Mouse (Mus musculus) embryonic facial prominence, embryonic 15.5 days (tissue): ENCODE data around the gene Tbck. TPM values are rescaled to one million over a fixed set of nuclear protein-coding genes. Genes with fewer than 3 reads are reported as not detected.

ENCODE experiments used
- ATAC-seq: fragments of 200-750 bp; cut with Nextera tagmentation; 2 replicates; pipeline ENCODE4 v1.8.0; 2017; ENCODE audit warnings: low read depth, moderate TSS enrichment; ENCODE audit not compliant: insufficient number of reproducible peaks, low FRiP score, low TSS enrichment
- H3K27ac ChIP-seq: fragments of 300-500 bp; sonication (generic); replicated peaks from 2 replicates; pipeline ENCODE4 v1.5.1; 2015; ENCODE audit warnings: mild to moderate bottlenecking, inconsistent platforms
- H3K27me3 ChIP-seq: fragments of 300-500 bp; sonication (generic); 2 replicates; pipeline ENCODE4 v1.6.1; 2015; ENCODE audit warnings: inconsistent platforms
- H3K36me3 ChIP-seq: fragments of 300-500 bp; sonication (generic); 2 replicates; pipeline ENCODE4 v1.6.1; 2015; ENCODE audit warnings: mild to moderate bottlenecking, inconsistent platforms
- H3K4me1 ChIP-seq: fragments of 300-500 bp; sonication (generic); 2 replicates; pipeline ENCODE4 v1.6.1; 2015; ENCODE audit warnings: inconsistent platforms
- H3K4me2 ChIP-seq: fragments of 300-500 bp; sonication (generic); replicated peaks from 2 replicates; pipeline ENCODE4 v1.6.1; 2015; ENCODE audit warnings: mild to moderate bottlenecking, inconsistent platforms
- H3K4me3 ChIP-seq: fragments of 300-500 bp; sonication (generic); replicated peaks from 2 replicates; pipeline ENCODE4 v1.5.1; 2015; ENCODE audit warnings: mild to moderate bottlenecking, inconsistent platforms
- H3K9ac ChIP-seq: fragments of 300-500 bp; sonication (generic); 2 replicates; pipeline ENCODE4 v1.6.1; 2015; ENCODE audit warnings: inconsistent platforms
- H3K9me3 ChIP-seq: fragments of 300-500 bp; sonication (generic); replicated peaks from 2 replicates; pipeline ENCODE4 v1.6.1; 2016; ENCODE audit warnings: inconsistent platforms
- whole genome bisulfite sequencing: fragments of 180-500 bp; shearing (Covaris S2); methylation state at CpG from one replicate; pipeline ENCODE4 v1.1.7; 2015; 5-methylcytosine and 5-hydroxymethylcytosine counted together
- polyA plus RNA-seq: library from polyadenylated mRNA; unstranded; fragments of >200 nt; fragmentation: Nextera tagmentation; extraction: Ambion mirVana; gene quantifications from 2 replicates; pipeline ENCODE4 v1.2.1, GENCODE M21; 2015

Gene Tbck
- polyA plus RNA-seq, 1 experiment from 2014 or later: 25.0 TPM

DNA sequence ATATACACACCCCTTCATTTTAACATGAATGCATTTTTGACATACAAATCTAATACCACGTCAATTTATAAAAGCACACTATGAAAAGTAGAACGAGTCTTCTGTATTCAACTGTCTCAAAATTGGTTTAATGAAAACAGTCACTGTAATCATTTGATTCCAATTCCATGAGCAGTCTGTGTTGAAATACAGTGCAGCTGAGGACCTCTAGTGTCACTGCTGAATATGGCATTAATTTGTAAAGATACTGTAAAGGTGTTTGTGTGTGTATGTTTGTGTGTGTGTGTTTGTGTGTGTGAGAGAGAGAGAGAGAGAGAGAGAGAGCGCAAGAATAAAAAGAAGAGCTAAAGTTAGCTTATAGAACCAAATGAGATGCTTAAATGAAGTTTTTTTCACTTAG is 17.4 kb downstream of the Tbck start:
- H3K27ac ChIP-seq: no peak overlapping the region
- ATAC-seq: no peak
- no peak overlapping the region for H3K4me3 ChIP-seq
- H3K27me3 ChIP-seq: no peaks in the 10 kb centered on the region
- no peaks in the 10 kb centered on the region for H3K4me1 ChIP-seq
- H3K4me2 ChIP-seq: no peak overlapping the region
- 0 out of 2 replicates have a peak, but pooled peaks cover 5% of the 10 kb centered on the region for H3K36me3 ChIP-seq
- H3K9me3 ChIP-seq: no peaks in the 10 kb centered on the region
- H3K9ac ChIP-seq: no peak overlapping the region
- WGBS: 55% methylated on average over 3 of the region's 3 CpGs

DNA sequence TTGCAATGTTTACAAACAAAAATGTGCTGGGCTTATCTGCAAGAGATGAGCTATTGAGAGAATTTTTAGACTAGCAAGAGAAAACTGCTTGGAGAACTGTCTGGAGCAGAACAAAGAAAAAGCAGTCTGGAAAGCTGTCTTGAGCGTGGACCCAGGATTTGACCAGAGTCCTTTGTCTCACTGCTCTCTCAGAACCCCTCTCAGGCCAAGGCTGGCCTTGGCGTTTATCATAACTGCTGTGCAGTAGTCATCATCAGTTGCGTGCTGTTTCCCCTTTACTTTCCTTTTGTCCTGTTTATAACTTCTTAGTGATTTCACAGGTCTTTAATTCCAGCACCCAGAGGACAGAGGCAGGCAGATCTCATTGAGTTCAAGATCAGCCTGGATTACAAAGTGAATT is 20.3 kb downstream of the Tbck start:
- Histone ChIP-seq H3K27ac (no peak overlapping the region), H3K4me1 (no peaks in the 10 kb centered on the region), H3K4me2 (no peak overlapping the region), H3K9ac (no peak overlapping the region), H3K4me3 (no peak overlapping the region), H3K9me3 (no peaks in the 10 kb centered on the region), H3K27me3 (no peaks in the 10 kb centered on the region), H3K36me3 (0 out of 2 replicates have a peak, but pooled peaks cover 5% of the 10 kb centered on the region)
- 88% methylated on average over 3 of the region's 3 CpGs for WGBS
- no peak for ATAC-seq

DNA sequence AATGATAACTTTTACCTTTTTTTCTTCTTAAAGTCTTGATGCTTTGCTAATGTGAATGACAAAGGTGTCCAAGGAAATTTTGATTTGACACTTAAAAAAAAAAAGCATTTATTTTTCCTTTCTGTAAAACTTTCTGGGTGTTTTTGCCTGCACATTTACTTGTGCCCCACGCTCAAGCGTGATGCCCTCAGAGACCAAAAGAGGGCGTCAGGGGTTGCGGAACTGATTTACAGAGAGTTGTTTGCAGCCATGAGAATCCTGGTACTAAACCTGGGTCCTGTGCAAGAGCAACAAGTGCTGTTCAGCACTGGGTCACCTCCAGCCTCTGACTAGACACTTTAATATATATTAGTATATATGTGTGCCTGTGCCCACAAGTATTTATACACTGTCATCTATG is 23.0 kb downstream of the Tbck start:
- H3K4me2 ChIP-seq: no peak overlapping the region
- no peak overlapping the region for H3K9ac ChIP-seq
- no peaks in the 10 kb centered on the region for H3K27me3 ChIP-seq
- H3K4me1 ChIP-seq: no peaks in the 10 kb centered on the region
- no peaks in the 10 kb centered on the region for H3K9me3 ChIP-seq
- no peak overlapping the region for H3K4me3 ChIP-seq
- ATAC-seq: no peak
- 81% methylated on average over 4 of the region's 4 CpGs for WGBS
- H3K27ac ChIP-seq: no peak overlapping the region
- 0 out of 2 replicates have a peak, but pooled peaks cover 5% of the 10 kb centered on the region for H3K36me3 ChIP-seq

DNA sequence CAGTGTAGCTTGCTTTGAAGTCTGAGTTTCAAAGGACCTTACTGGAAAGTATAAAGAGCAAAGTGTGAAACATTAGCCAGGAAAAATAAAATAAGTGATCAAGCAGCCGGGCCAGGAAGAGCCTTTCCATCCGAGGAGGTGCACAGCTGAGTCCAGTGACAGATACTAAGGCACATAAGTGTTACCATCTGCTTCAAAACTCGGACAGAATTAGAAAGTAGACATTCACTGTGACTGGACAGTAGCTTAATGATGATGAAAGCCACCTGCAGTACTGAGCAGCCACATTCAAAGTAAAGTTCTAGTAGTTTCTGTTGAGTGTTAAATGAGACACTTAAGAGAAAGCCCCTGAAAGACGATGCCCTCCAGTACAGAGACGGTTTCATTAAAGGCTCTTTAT is 30.0 kb downstream of the Tbck start:
- no peaks in the 10 kb centered on the region for H3K27me3 ChIP-seq
- H3K4me1 ChIP-seq: no peaks in the 10 kb centered on the region
- H3K4me3 ChIP-seq: no peak overlapping the region
- ATAC-seq: no peak
- no peaks in the 10 kb centered on the region for H3K9me3 ChIP-seq
- WGBS: 34% methylated on average over 5 of the region's 5 CpGs
- H3K9ac ChIP-seq: no peak overlapping the region
- H3K4me2 ChIP-seq: no peak overlapping the region
- no peak overlapping the region for H3K27ac ChIP-seq
- no peaks in the 10 kb centered on the region for H3K36me3 ChIP-seq

- WGBS: 91% methylated on average over 4 of the region's 4 CpGs
- H3K27me3 ChIP-seq: no peaks in the 10 kb centered on the region
- no peak overlapping the region for H3K4me3 ChIP-seq
- H3K4me1 ChIP-seq: no peaks in the 10 kb centered on the region
- no peaks in the 10 kb centered on the region for H3K9me3 ChIP-seq
- no peak overlapping the region for H3K4me2 ChIP-seq
- no peak overlapping the region for H3K27ac ChIP-seq
- no peak for ATAC-seq
- no peak overlapping the region for H3K9ac ChIP-seq
- peaks cover 14% of the 10 kb centered on the region for H3K36me3 ChIP-seq
These were observed 33.4 kb downstream of the Tbck start for GRCm38 (mm10) chr3:132717316-132717715.

- 93% methylated on average over 3 of the region's 3 CpGs for WGBS
- Histone ChIP-seq H3K9ac (no peak overlapping the region), H3K9me3 (no peaks in the 10 kb centered on the region), H3K27ac (no peak overlapping the region), H3K4me3 (no peak overlapping the region), H3K4me1 (no peaks in the 10 kb centered on the region), H3K27me3 (no peaks in the 10 kb centered on the region), H3K4me2 (no peak overlapping the region), H3K36me3 (peaks cover 34% of the 10 kb centered on the region)
- no peak for ATAC-seq
These were observed 40.4 kb downstream of the Tbck start for GRCm38 (mm10) chr3:132724326-132724725.

DNA sequence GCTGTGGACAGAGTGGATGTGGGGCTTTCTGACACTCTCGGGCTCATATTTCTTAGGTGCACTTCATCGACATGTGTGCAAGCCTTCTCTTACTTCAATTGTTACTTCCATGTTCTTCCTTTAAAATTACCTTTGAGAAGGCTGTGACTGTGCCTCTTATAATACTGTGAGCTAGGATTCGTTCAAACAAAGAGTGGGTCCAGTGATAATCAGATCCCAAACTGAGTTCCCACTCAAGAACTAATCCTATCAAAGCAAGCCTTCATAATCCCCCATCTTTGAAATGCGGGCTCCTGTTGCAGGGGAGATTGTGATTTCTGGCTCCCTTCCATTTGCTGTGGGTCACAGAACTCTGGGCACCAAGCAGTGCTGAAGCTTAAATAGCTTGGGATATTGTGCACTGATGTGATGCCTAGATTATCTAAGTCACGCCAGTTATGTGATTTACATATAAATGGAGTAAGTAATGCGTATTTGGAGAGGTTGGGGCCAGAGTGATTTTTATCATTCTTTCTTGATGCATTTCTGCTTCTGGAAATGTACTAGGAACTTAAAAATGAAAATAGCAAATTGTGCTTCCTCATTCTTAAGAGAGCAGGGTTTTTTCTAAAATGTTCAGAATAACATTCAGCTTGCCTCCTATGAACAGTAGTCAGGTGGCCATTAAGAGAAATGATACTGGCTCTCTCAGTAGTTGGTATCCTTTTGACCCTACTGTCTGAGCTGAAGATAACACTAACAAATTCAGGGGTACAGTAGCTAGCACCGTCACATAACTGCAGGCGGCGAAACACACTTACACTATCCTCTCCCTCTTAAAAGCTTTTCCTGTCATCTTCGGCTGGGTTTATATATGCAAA is 60.6 kb downstream of the Tbck start:
- H3K36me3 ChIP-seq: 0 out of 2 replicates have a peak, but pooled peaks cover 2% of the 10 kb centered on the region
- H3K9ac ChIP-seq: no peak overlapping the region
- H3K4me2 ChIP-seq: no peak overlapping the region
- 71% methylated on average over 10 of the region's 10 CpGs for WGBS
- no peaks in the 10 kb centered on the region for H3K9me3 ChIP-seq
- no peak overlapping the region for H3K27ac ChIP-seq
- H3K27me3 ChIP-seq: no peaks in the 10 kb centered on the region
- no peaks in the 10 kb centered on the region for H3K4me1 ChIP-seq
- no peak for ATAC-seq
- no peak overlapping the region for H3K4me3 ChIP-seq

- Histone ChIP-seq H3K4me3 (no peak overlapping the region), H3K4me2 (no peak overlapping the region), H3K27ac (no peak overlapping the region), H3K4me1 (no peaks in the 10 kb centered on the region), H3K36me3 (0 out of 2 replicates have a peak, but pooled peaks cover 2% of the 10 kb centered on the region), H3K9me3 (no peaks in the 10 kb centered on the region), H3K27me3 (no peaks in the 10 kb centered on the region), H3K9ac (no peak overlapping the region)
- 22% methylated on average over 3 of the region's 3 CpGs for WGBS
- ATAC-seq: no peak; the same call in 1 of the 2 replicates
These were observed 63.1 kb downstream of the Tbck start for GRCm38 (mm10) chr3:132747036-132747435.

DNA sequence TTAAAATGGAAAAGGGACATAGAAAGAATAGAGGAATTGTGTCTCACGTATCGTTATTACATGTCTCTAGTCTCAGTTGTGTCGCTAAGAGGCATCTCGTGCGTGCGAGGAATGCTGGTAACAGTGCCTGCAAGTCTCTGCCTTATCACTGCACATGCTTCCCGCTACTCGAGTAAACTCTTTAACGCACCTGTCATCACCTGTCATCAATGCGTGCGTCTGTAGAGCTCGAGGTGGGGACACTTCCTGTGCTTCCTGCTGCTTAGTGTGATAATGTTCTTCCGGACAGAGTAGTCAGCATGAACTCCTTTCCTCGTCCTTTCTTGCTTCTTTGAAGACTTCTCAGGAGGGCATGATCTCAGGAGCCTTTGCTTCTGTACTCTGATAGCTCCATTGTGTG is 63.8 kb downstream of the Tbck start:
- H3K4me3 ChIP-seq: no peak overlapping the region
- no peak for ATAC-seq
- 0 out of 2 replicates have a peak, but pooled peaks cover 2% of the 10 kb centered on the region for H3K36me3 ChIP-seq
- no peak overlapping the region for H3K27ac ChIP-seq
- no peaks in the 10 kb centered on the region for H3K27me3 ChIP-seq
- H3K4me2 ChIP-seq: no peak overlapping the region
- no peaks in the 10 kb centered on the region for H3K4me1 ChIP-seq
- H3K9ac ChIP-seq: no peak overlapping the region
- 73% methylated on average over 14 of the region's 14 CpGs for WGBS
- H3K9me3 ChIP-seq: no peaks in the 10 kb centered on the region

GRCm38 (mm10) chr3:132748750-132749149 is 64.8 kb downstream of the Tbck start:
- Histone ChIP-seq H3K4me2 (no peak overlapping the region), H3K4me3 (no peak overlapping the region), H3K27ac (no peak overlapping the region), H3K27me3 (no peaks in the 10 kb centered on the region), H3K36me3 (peaks cover 4% of the 10 kb centered on the region; the same call in 1 of the 2 replicates), H3K9ac (no peak overlapping the region), H3K4me1 (no peaks in the 10 kb centered on the region), H3K9me3 (no peaks in the 10 kb centered on the region)
- 80% methylated on average over 3 of the region's 3 CpGs for WGBS
- ATAC-seq: no peak

DNA sequence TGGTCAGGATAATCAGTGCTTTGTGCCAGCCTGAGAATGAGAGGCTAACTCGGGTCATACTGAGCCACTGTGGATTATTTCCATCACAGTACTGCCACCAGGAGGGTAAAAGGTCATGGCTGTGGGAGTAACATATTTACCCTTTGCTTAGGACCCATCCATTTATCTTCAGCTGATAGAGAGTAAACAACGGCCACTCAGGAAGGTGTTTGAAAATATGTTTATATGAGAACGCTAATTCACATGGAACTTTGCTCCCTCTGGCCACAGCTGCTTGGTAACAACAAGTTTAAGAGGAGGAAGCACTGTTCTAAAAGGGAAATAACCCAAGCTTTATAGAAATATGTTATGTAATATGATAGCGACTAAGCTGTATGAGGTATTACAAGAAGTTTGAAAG is 68.8 kb downstream of the Tbck start:
- no peak overlapping the region for H3K27ac ChIP-seq
- H3K9ac ChIP-seq: no peak overlapping the region
- no peak overlapping the region for H3K4me2 ChIP-seq
- 79% methylated on average over 4 of the region's 4 CpGs for WGBS
- no peak for ATAC-seq
- H3K4me1 ChIP-seq: no peaks in the 10 kb centered on the region
- H3K9me3 ChIP-seq: no peaks in the 10 kb centered on the region
- no peaks in the 10 kb centered on the region for H3K27me3 ChIP-seq
- H3K4me3 ChIP-seq: no peak overlapping the region
- peaks cover 10% of the 10 kb centered on the region; the same call in 1 of the 2 replicates for H3K36me3 ChIP-seq

- WGBS: 60% methylated on average over 1 of the region's 1 CpGs
- no peak for ATAC-seq
- H3K4me3 ChIP-seq: no peak overlapping the region
- no peak overlapping the region for H3K4me2 ChIP-seq
- H3K36me3 ChIP-seq: peaks cover 10% of the 10 kb centered on the region; the same call in 1 of the 2 replicates
- no peak overlapping the region for H3K9ac ChIP-seq
- no peaks in the 10 kb centered on the region for H3K27me3 ChIP-seq
- H3K27ac ChIP-seq: no peak overlapping the region
- H3K4me1 ChIP-seq: no peaks in the 10 kb centered on the region
- no peaks in the 10 kb centered on the region for H3K9me3 ChIP-seq
These were observed 72.3 kb downstream of the Tbck start for GRCm38 (mm10) chr3:132756274-132756673.
